Mouse (Mus musculus) left cerebral cortex, postnatal 4 days (tissue): ENCODE measurements around the gene Gpr135. TPM values are rescaled to one million over a fixed set of nuclear protein-coding genes. Genes with fewer than 3 reads are reported as not detected.
"Not testable (repeated sequence)": the region's sequence is repeated elsewhere in the genome, so short reads cannot be mapped to it uniquely, and the experiment has no call there.

Experiments used
- DNase-seq: peaks from one replicate; pipeline ENCODE4 v3.0.0-alpha.2; 2022
- intact Hi-C: fragments of 180-260 bp; cut with DNase I; formaldehyde crosslinking; loops from one replicate; pipeline ENCODE4 v1.15.1; 2025
- total RNA-seq, 2 experiments: library from RNA; stranded (reverse); gene quantifications; 2 replicates each; pipeline ENCODE4 v1.2.3; 2021

The Gpr135 gene
- total RNA-seq, 2 experiments from 2014 or later = 12.9 to 14.3 TPM

GRCm38 (mm10) chr12:72053851-72054250 is 17.1 kb downstream of the Gpr135 start:
- intact Hi-C loops = no loop called here
- DNase-seq = no peak

GRCm38 (mm10) chr12:72053303-72053702 is 17.6 kb downstream of the Gpr135 start:
- intact Hi-C loops = no loop called here

GRCm38 (mm10) chr12:72052571-72052970 is 18.4 kb downstream of the Gpr135 start:
- intact Hi-C loops = no loop called here

More at GRCm38 (mm10) chr12:72053303-72053702, 17.6 kb downstream of the Gpr135 start:
- DNase-seq = no peak

GRCm38 (mm10) chr12:72050821-72051220 is 20.1 kb downstream of the Gpr135 start:
- intact Hi-C loops = no loop called here
- DNase-seq = no peak

More at GRCm38 (mm10) chr12:72052571-72052970, 18.4 kb downstream of the Gpr135 start:
- DNase-seq = no peak

- DNase-seq, intact Hi-C loops: not testable (repeated sequence)
These were observed 20.8 kb downstream of the Gpr135 start for GRCm38 (mm10) chr12:72050156-72050555.

GRCm38 (mm10) chr12:72047513-72047912 is 23.4 kb downstream of the Gpr135 start:
- intact Hi-C loops = loop anchor here (2.0 to 5.0 kb wide), 2 partner anchors 279 to 730 kb away; no protein-coding TSS in a partner anchor
- no peak for DNase-seq

- intact Hi-C loops = no loop called here
- no peak for DNase-seq
These were observed 29.7 kb downstream of the Gpr135 start for GRCm38 (mm10) chr12:72041238-72041637.

- no peak for DNase-seq
- intact Hi-C loops = no loop called here
These were observed 31.4 kb downstream of the Gpr135 start for GRCm38 (mm10) chr12:72039501-72039900.

- intact Hi-C loops = no loop called here
- DNase-seq = no peak
These were observed 32.1 kb downstream of the Gpr135 start for GRCm38 (mm10) chr12:72038866-72039265.

- no peak for DNase-seq
- intact Hi-C loops = no loop called here
These were observed 33.9 kb downstream of the Gpr135 start for GRCm38 (mm10) chr12:72037049-72037448.

- intact Hi-C loops = no loop called here
- DNase-seq = no peak
These were observed 34.7 kb downstream of the Gpr135 start for GRCm38 (mm10) chr12:72036097-72036661.

GRCm38 (mm10) chr12:72031794-72032193 is 39.1 kb downstream of the Gpr135 start:
- intact Hi-C loops = no loop called here
- DNase-seq = no peak

- intact Hi-C loops = no loop called here
- DNase-seq = no peak
These were observed 39.8 kb downstream of the Gpr135 start for GRCm38 (mm10) chr12:72031171-72031570.

- intact Hi-C loops = no loop called here
These were observed 45.6 kb downstream of the Gpr135 start for GRCm38 (mm10) chr12:72025275-72025795.

GRCm38 (mm10) chr12:72023572-72023971 is 47.4 kb downstream of the Gpr135 start:
- no peak for DNase-seq
- intact Hi-C loops = no loop called here

More at GRCm38 (mm10) chr12:72025275-72025795, 45.6 kb downstream of the Gpr135 start:
- DNase-seq = no peak

- no peak for DNase-seq
These were observed 48.1 kb downstream of the Gpr135 start for GRCm38 (mm10) chr12:72022790-72023189.

GRCm38 (mm10) chr12:72021543-72021942 is 49.4 kb downstream of the Gpr135 start:
- intact Hi-C loops = no loop called here
- no peak for DNase-seq

More at GRCm38 (mm10) chr12:72022790-72023189, 48.1 kb downstream of the Gpr135 start:
- intact Hi-C loops = no loop called here

- intact Hi-C loops = no loop called here
- DNase-seq = no peak
These were observed 50.6 kb downstream of the Gpr135 start for GRCm38 (mm10) chr12:72020285-72020684.
